Mouse (Mus musculus): Measurements from ENCODE around the gene Cdk6. TPM values are rescaled to one million over a fixed set of nuclear protein-coding genes. Genes with fewer than 3 reads are reported as not detected.

Cdk6 gene
- total and polyA plus RNA-seq, 3 experiments, result 4.0 to 10.6 (median 8.1) TPM

- intact Hi-C loops (cut with DNase I), result no loop called here
- no peaks in the 10 kb centered on the region for H3K36me3 ChIP-seq (ENCODE audit: control insufficient read depth, insufficient read depth, low read length)
- WGBS, result 90% methylated on average over 7 of the region's 7 CpGs
These were observed 137.9 kb downstream of the Cdk6 start for GRCm38 (mm10) chr5:3479016-3479795.

GRCm38 (mm10) chr5:3480637-3481395 lies 139.5 kb downstream of the Cdk6 start:
- no peak for TF ChIP-seq CTCF (IDR thresholded peaks at IDR 0.05)
- TF ChIP-seq POLR2A (IDR thresholded peaks at IDR 0.05; ENCODE audit: insufficient read depth, low read depth, low read length), result no peak
- no peak for TF ChIP-seq EP300 (IDR thresholded peaks at IDR 0.05; ENCODE audit: insufficient read depth, low read depth, low read length)
- Histone ChIP-seq H3K36me3 (ENCODE audit: control insufficient read depth, insufficient read depth, low read length) (no peaks in the 10 kb centered on the region), H3K27me3 (ENCODE audit: control insufficient read depth, insufficient read depth, low read length) (no peaks in the 10 kb centered on the region), H3K27ac (no peak overlapping the region), H3K4me3 (no peak overlapping the region), H3K9ac (ENCODE audit: low read depth, low read length) (no peak overlapping the region), H3K4me1 (ENCODE audit: control insufficient read depth, insufficient read depth, low read length) (no peaks in the 10 kb centered on the region), H3K79me2 (replicated peaks; ENCODE audit: control insufficient read depth, insufficient read depth, low read length) (no peaks in the 10 kb centered on the region)
- intact Hi-C loops (cut with DNase I), result no loop called here
- no peak for DNase-seq
- WGBS, result 93% methylated on average over 9 of the region's 9 CpGs

More at GRCm38 (mm10) chr5:3479016-3479795, 137.9 kb downstream of the Cdk6 start:
- no peak overlapping the region for H3K27ac ChIP-seq
- no peaks in the 10 kb centered on the region for H3K4me1 ChIP-seq (ENCODE audit: control insufficient read depth, insufficient read depth, low read length)
- no peaks in the 10 kb centered on the region for H3K79me2 ChIP-seq (replicated peaks; ENCODE audit: control insufficient read depth, insufficient read depth, low read length)
- no peak for TF ChIP-seq EP300 (IDR thresholded peaks at IDR 0.05; ENCODE audit: insufficient read depth, low read depth, low read length)
- TF ChIP-seq CTCF (IDR thresholded peaks at IDR 0.05), result no peak
- no peak for TF ChIP-seq POLR2A (IDR thresholded peaks at IDR 0.05; ENCODE audit: insufficient read depth, low read depth, low read length)
- no peak overlapping the region for H3K9ac ChIP-seq (ENCODE audit: low read depth, low read length)
- no peak overlapping the region for H3K4me3 ChIP-seq
- no peak for DNase-seq
- no peaks in the 10 kb centered on the region for H3K27me3 ChIP-seq (ENCODE audit: control insufficient read depth, insufficient read depth, low read length)

DNA sequence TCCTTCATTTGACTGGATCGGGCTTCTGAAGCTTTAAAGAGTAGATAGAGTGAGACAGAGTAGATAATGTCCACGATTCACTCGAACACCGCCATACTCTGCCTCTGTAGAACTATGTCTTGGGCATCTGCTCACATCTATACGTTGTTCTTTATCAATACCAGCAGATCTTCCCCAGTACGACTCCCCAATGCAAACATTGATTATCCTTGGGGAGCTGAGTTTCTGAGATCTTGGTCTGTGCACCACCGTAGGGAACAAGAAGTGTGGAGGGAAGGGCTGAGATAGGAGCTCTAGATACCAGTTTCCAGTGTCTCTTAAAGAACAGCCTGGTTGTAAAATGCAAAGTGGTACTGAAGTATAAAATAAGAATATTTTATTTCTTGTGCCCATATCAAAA lies 141.2 kb downstream of the Cdk6 start:
- TF ChIP-seq EP300 (IDR thresholded peaks at IDR 0.05; ENCODE audit: insufficient read depth, low read depth, low read length) (no peak), POLR2A (IDR thresholded peaks at IDR 0.05; ENCODE audit: insufficient read depth, low read depth, low read length) (no peak), CTCF (IDR thresholded peaks at IDR 0.05) (no peak)
- Histone ChIP-seq H3K9ac (ENCODE audit: low read depth, low read length) (no peak overlapping the region), H3K27me3 (ENCODE audit: control insufficient read depth, insufficient read depth, low read length) (no peaks in the 10 kb centered on the region), H3K27ac (no peak overlapping the region), H3K4me3 (no peak overlapping the region), H3K4me1 (ENCODE audit: control insufficient read depth, insufficient read depth, low read length) (no peaks in the 10 kb centered on the region), H3K36me3 (ENCODE audit: control insufficient read depth, insufficient read depth, low read length) (no peaks in the 10 kb centered on the region), H3K79me2 (replicated peaks; ENCODE audit: control insufficient read depth, insufficient read depth, low read length) (no peaks in the 10 kb centered on the region)
- intact Hi-C loops (cut with DNase I), result no loop called here
- WGBS, result 84% methylated on average over 7 of the region's 7 CpGs
- DNase-seq, result no peak

DNA sequence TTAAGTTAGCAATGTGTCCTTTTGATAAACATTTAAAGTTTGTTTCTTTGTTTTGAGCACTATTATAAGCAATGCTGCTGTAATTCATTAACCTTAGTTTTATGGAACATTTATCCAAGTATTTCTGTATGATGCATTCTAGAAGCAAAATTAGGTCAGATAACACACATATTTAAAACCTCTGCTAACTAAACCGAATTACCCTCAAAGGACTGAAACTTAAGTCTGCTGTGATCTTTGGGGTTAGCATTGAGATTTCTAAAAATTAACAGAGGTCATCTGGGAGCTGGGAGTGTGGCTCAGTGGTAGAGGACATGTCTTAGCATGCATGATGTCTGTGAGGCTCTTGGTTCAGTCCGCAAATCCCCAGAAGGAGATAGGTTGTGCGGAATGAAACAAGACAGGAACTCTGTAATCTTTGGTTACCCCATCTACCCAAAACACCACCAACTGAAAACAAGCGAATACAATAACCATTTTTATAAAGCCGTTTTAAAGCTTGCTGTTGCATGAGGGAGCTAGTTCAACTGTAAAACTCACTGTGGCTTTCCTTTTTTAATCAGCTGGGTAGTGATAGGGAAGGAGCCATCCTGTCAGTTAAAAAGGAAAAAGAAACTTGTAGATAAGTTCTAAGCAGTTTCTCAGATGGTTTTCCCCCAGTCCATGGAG lies 141.9 kb downstream of the Cdk6 start:
- Histone ChIP-seq H3K4me3 (no peak overlapping the region), H3K9ac (ENCODE audit: low read depth, low read length) (no peak overlapping the region), H3K27ac (no peak overlapping the region), H3K27me3 (ENCODE audit: control insufficient read depth, insufficient read depth, low read length) (no peaks in the 10 kb centered on the region), H3K36me3 (ENCODE audit: control insufficient read depth, insufficient read depth, low read length) (no peaks in the 10 kb centered on the region), H3K4me1 (ENCODE audit: control insufficient read depth, insufficient read depth, low read length) (no peaks in the 10 kb centered on the region), H3K79me2 (replicated peaks; ENCODE audit: control insufficient read depth, insufficient read depth, low read length) (no peaks in the 10 kb centered on the region)
- intact Hi-C loops (cut with DNase I), result no loop called here
- no peak for TF ChIP-seq POLR2A (IDR thresholded peaks at IDR 0.05; ENCODE audit: insufficient read depth, low read depth, low read length)
- TF ChIP-seq EP300 (IDR thresholded peaks at IDR 0.05; ENCODE audit: insufficient read depth, low read depth, low read length), result no peak
- no peak for TF ChIP-seq CTCF (IDR thresholded peaks at IDR 0.05)
- WGBS, result 86% methylated on average over 5 of the region's 5 CpGs
- DNase-seq, result no peak

DNA sequence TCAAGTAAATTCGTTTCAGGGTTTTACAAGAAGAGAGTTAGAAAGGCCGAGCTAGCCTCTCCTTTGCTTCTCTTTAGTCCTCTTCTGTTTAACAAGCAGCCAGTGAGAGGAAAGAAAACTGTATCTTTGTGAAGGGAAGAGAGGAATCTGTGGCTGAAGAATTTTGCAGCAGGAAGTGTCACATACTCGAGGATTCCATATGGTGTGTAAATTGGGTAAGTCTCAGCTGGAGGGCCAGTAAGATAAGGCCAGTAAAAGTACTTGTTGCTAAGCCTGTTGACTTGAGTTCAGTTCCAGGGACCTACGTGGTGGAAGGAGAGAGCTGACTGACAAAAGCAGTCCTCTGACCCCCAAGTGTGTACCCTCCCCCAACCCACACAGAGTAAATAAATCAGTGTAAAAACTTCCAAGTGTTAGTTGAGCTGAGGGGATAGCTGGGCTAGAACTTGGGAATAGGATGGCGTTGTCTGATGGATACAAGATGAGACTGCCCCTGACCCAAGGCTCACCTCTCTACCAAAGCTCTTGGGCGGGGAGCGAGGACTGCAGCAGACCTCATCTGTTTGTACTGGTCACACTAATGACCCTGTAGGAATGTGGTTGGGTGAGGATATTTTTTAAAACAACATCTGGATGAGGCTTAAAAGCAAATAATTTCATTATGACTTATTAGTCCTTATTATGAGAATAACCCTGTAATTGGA lies 145.4 kb downstream of the Cdk6 start:
- Histone ChIP-seq H3K36me3 (ENCODE audit: control insufficient read depth, insufficient read depth, low read length) (no peaks in the 10 kb centered on the region), H3K4me3 (no peak overlapping the region), H3K79me2 (replicated peaks; ENCODE audit: control insufficient read depth, insufficient read depth, low read length) (no peaks in the 10 kb centered on the region), H3K9ac (ENCODE audit: low read depth, low read length) (no peak overlapping the region), H3K4me1 (ENCODE audit: control insufficient read depth, insufficient read depth, low read length) (peaks cover 2% of the 10 kb centered on the region; the same call in 1 of the 2 replicates), H3K27ac (no peak overlapping the region), H3K27me3 (ENCODE audit: control insufficient read depth, insufficient read depth, low read length) (no peaks in the 10 kb centered on the region)
- intact Hi-C loops (cut with DNase I), result no loop called here
- 78% methylated on average over 7 of the region's 7 CpGs for WGBS
- DNase-seq, result no peak
- TF ChIP-seq POLR2A (IDR thresholded peaks at IDR 0.05; ENCODE audit: insufficient read depth, low read depth, low read length), result no peak
- TF ChIP-seq CTCF (IDR thresholded peaks at IDR 0.05), result no peak
- no peak for TF ChIP-seq EP300 (IDR thresholded peaks at IDR 0.05; ENCODE audit: insufficient read depth, low read depth, low read length)

Measured in heart, adult 2 months (tissue).